Mouse (Mus musculus): ENCODE results near the gene Decr2.

- TF ChIP-seq POLR2A (IDR thresholded peaks at IDR 0.05; ENCODE audit: insufficient read depth, low read depth, low read length) (no peak), CTCF (IDR thresholded peaks at IDR 0.05) (peak; percentile 37), EP300 (IDR thresholded peaks at IDR 0.05; ENCODE audit: insufficient read depth, low read depth, low read length) (no peak)
Observed at GRCm38 (mm10) chr17:26113181-26113948, 23.2 kb upstream of the Decr2 start, which contains the start of gene Tmem8.

Measured in heart, adult 2 months (tissue).